Mouse (Mus musculus) olfactory bulb, adult 2 months (tissue): ENCODE results near the gene Vav3.

ENCODE experiments used
- CTCF ChIP-seq: fragments of 200-500 bp; IDR thresholded peaks from 2 replicates; pipeline ENCODE4 v1.5.1; 2012; ENCODE audit warnings: low read depth, mild to moderate bottlenecking, low read length, moderate library complexity; ENCODE audit not compliant: insufficient read depth
- POLR2A ChIP-seq: fragments of 200-500 bp; IDR thresholded peaks from 2 replicates; pipeline ENCODE4 v1.6.1; 2012; ENCODE audit warnings: mild to moderate bottlenecking, low read depth, low read length, moderate library complexity; ENCODE audit not compliant: insufficient read depth

DNA sequence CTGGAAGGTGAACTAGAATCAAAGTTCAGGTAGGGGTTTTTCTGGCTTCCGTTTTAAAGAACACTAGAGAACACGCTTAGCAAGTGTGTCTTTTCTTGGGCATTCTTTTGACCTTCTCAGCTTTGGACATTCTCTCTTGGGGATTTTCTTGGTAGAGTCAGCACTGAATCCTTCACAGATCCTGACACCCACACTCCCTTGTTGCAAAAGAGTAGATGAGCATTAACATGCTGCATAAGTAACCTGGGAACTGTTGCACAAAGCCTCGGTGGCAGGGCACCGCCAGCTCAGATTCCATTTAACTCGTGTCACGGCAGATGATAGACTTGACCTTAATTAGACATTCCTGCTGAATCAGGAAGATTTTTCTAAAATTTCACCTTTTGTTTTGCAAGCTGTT is 252.5 kb downstream of the Vav3 start:
- TF ChIP-seq CTCF: no peak
- no peak for TF ChIP-seq POLR2A
